Mouse (Mus musculus) neural tube, embryonic 10.5 days (tissue): Measurements from ENCODE around the gene Ggt7.
"Not testable (repeated sequence)": the region's sequence is repeated elsewhere in the genome, so short reads cannot be mapped to it uniquely, and the experiment has no call there.

Experiments
- DNase-seq: peaks from one replicate; pipeline ENCODE4 v3.0.0-alpha.2; 2017; ENCODE audit warnings: low spot score; ENCODE audit errors: extremely low spot score

Gene Ggt7

DNA sequence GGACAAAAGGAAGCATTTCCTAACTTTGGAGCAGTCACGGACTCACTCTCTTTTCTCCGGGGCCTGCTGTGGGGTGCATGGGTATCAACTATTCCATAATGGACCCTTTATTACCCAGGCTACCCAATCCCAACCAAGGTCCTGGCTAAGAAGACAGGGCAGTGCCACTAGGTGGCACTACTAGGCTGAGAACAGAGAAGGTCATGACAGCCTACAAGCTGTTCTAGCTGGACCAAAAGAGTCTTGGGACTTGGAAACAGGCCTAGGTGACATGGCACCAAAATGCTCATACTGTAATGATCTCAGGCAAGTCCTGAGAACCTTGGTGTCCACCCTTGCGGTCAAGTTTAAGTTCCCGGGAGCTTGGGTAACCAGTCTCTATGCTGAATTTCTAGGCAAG is 5.6 kb downstream of the Ggt7 start:
- peak; percentile 28 for DNase-seq

DNA sequence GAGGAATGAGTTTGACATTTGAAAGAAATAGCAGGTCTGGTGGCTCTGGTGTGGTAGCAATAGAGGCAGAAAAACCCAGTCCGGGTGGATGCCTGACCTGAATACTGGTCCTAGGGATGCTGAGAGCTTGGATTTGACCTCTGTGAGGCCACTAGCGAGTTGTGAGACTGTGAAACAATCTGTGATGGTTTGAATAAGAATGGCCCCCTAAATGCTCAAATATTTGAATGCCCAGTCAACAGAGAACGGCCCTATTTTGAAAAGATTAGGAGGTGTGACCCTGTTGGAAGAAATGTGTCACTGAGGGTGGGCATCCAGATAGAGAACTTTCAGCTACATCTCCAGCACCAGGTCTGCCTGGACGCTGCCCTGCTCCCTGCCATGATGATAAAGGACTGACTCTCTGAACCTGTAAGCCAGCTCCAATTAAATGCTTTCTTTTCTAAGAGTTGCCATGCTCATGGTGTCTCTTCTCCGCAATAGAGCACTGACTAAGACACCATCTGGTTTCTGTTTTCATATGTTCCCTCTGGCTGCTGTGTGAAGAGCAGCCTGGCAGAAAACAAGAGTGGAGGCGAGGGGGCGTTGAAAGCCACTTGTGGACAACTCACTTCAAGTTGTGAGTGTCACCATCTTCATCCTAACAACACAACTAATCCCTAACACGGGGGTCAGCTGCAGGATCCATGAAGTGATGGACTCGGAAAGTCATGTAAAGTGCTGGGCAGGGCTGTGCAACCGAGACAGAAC is 10.1 kb downstream of the Ggt7 start:
- DNase-seq: no peak

DNA sequence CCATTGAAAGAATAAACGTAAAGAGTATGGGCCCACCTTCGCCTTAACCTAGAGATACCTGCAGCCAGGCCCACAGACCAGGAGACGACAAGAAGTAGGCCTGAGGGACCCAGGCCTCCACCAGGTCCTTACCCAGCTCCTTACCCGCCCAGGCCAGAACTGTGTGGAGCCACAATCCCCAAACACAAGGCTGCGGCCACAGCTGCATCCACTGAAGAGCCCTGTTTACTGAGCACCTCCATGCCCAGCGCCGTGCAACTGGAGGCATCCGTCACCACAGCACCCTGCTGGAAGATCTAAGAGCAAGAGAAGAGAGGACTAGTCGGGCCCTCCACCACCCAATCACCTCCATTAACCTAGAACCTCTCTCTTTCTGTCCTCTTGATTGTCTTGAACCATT is 12.2 kb downstream of the Ggt7 start:
- no peak for DNase-seq

DNA sequence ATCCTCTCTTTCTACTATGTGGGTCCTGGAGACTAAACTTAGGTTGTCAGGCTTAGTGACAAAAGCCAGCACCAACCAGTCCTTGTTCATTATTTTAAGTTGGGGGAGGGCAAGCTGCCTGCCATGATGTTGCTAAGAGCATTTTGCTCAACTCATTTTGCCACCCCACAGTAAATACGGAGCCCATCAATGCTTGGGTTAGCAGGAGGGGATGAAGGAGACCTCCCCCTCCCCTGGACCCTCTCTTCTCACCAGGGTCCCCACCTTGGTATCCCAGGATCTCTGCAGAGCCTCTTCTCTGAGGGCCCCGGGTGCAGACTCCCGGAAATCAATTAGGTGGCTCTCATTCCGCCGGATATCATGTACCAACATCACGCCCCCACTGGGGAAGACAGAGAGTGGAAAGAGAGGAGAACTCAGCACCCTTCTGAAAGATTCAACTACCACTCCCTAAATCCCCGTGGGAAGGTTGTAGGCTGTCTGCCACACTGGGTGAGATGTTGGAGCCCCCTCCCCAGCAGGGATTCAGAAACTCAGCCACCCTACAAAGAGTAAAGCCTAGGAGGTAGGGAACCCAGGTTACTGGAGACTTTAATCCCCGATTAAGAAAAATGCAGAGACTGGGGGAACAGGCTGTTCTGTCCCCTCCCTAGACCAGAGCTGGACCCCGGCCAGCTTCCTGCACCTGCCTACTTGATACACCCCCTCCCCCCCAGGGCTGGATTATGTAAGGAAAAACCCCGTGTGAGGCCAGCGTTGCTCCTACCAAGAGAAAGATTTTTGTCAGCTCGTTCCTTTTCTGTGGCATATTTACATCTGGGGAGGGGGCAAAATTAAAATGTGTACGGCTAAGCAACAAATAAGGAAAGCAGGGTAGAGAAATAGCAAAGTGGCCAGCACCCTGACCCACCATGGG is 13.3 kb downstream of the Ggt7 start:
- DNase-seq: no peak

DNA sequence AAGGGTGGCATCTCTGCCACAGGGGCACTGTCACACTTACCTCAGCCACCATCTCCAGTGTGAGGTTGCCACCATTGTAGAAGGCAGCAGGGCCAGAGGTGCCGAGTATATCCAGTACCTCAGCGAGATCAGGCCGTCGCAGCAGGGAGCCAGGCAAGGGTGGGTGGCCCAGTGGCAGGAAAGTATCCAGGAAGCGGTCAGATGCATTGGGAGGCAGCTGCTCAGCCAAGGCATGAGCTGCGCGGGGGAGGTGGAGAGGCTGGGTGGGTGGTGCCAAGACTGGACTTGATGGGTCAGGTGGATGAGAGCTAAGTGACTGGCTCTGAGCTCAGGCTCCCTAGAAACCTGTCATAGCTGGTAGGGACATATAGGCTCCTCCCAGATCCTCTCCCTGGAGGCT is 15.4 kb downstream of the Ggt7 start:
- DNase-seq: no peak

DNA sequence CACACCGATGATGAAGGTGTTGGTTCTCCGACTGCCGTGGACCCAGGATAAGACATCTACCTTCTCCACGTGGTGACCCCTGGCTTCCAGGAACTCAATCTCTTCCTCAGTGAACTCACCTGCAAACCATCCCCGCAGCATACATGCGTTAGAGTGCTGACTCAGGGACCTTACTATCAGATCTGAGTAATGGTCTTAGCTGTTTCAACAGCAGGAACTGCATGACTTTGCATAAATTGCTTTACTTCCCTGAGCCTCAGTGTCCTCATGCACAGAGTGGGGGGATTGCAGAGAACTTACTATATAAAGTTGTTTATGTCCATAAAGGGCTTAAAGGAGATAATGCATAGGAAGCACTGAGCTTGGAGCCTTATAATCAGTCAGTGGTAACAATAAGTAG is 27.0 kb downstream of the Ggt7 start:
- DNase-seq: no peak

DNA sequence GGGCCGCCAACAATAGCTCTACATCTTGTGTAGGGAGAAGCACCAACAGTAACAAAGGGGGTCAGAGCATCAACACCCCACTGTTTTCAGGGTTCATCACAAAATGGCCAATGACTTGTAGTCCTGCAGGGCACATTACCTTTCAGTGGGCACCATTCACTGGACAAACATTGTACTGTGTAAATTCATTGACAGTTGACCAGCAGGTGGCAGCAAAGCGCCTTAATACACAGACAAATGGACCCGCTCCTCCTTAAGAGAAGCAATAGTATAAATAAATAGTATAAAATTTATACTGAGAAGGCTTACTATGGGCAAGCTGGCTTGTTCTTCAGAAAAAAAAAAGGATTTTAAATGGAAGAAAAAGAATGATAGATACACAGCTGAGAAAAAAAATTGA is 36.0 kb downstream of the Ggt7 start:
- DNase-seq: peak; percentile 62

DNA sequence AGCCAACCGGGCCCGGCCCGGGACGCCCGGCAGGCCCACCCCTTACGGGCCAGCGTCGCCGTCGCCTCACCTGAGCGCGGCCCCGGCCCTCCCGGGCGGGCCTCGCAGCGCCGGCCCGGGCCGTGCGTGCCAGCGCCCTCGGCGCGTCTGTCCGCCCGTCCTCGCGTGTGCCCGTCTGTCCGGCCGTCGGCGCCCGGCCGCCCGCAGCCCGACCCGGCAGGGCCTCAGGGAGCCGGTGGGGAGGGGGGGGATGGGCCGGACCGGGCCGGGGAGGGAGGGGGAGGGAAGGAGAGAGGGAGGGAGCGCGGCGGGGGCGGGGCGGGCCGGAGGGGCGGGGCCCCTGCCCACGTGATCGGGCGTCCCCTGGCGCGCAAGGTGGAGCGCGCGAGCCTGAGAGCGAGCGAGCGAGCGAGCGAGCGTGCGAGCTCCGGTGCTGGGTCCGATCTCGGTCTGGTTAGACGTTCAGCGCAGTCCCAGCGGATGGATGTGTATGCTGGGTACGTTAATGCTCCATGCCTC is 44.4 kb downstream of the Ggt7 start, which contains the start of gene Ncoa6:
Gene Ncoa6 (minus strand): TSS at position 325 of the 519 bp plus-strand sequence.
- peak; percentile 85 for DNase-seq

DNA sequence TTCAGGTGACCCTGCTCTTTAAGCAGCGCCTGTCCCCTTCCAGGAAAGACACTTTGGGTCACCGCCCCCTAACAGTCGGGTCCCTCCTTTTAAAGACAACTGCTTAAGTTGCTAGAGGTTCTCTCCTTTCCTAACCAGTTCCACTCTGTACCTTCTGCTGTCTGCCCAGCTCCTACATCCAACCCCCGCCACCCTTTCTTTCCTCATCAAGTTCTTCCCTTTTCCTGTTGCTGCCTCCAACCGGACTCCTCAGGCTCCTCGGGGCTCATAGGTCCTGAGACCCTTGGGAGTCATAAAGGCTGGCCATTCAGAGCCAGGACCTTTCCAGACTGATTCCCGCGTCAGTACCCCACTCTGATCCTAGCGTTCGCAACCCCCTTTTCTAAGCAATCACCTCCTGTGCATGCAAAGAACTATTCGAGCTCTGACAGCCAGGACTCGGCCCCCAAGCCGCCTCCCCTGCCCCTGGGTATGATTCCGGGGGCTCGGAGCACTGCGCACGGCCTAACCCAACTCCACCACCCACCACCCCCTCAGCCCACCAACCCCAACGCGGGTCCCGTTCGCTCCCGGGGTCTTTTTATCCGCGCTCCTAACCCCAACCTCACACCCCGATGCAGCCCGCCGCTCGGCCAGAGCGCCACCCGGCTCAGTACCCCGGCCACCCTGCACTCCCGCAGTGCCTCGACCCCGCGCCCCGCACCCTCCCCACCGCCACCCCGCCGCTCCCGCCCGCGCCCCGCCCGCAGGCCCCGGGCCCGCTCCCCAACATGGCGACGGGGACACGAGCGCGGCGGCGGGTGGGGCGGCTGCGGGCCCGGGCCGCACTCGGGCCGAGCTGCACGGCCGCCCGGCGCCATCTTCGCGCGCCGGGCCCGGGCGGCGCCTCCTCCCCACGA is 45.1 kb downstream of the Ggt7 start:
- peak; percentile 63 for DNase-seq

DNA sequence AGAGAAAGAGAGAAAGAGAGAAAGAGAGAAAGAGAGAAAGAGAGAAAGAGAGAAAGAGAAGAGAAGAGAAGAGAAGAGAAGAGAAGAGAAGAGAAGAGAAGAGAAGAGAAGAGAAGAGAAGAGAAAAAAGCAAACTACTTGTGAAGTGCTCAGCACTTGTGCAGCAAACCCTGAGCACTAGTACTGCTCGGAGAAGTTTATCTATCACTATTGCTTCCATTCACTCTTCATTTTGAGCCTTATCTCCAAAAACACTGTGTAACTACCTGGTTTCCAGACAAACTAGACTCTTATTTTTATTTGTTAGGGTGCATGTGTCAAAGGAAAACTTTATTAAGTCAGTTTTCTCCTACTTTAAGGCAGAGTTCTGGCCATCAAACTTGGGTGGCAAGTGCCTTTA is 51.2 kb downstream of the Ggt7 start:
- no peak for DNase-seq

DNA sequence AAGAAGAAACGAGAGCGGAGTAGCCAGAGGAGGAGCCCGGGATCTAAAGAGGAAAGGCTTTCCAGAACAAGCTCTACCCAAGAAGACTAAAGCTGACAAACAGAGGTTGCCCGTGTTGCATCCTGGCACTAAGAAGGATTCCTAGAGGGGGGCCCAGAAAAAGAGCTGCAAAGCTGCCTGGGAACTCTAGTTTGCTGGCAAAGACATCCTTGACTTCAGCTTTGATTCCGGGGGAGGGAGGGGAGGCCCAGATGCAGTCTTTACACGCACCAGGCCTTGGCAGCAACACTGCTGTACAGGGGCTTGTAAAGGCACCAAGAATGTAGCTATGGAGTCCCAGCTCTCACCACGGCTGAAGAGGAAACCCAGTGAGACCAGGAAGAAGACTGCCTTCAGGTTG is 64.4 kb downstream of the Ggt7 start:
- no peak for DNase-seq

DNA sequence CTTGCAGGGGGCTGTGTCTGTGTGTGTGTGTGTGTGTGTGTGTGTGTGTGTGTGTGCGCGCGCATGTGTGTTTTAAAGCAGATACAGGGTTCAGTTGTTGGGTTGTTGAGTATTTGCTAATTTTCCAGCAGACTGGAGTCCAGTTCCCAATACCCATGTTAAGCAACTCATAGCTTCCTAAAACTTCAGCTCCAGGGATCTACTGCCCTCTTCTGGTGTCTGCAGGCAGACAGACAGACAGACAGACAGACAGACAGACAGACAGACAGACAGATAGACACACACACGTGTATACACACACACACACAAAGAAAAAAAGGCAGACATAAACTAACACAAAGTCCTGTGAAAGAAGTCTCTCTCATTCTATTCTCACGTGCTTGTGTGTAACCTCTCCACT is 66.8 kb downstream of the Ggt7 start:
- DNase-seq: no peak

DNA sequence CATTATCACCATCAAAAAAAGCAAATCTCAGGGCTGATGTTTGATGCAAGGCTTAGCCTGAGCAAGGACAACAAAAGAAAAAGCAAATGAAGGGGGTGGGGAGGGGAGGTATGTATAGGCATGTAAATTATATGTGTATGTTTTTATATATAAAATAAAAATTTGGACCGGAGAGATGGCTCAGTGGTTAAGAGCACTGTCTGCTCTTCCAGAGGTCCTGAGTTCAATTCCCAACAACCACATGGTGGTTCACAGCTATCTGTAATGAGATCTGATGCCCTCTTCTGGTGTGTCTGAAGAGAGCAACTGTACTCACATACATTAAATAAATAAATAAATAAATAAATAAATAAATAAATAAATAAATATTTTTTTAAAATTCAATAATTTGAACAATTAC is 70.1 kb downstream of the Ggt7 start:
- DNase-seq: not testable (repeated sequence)

DNA sequence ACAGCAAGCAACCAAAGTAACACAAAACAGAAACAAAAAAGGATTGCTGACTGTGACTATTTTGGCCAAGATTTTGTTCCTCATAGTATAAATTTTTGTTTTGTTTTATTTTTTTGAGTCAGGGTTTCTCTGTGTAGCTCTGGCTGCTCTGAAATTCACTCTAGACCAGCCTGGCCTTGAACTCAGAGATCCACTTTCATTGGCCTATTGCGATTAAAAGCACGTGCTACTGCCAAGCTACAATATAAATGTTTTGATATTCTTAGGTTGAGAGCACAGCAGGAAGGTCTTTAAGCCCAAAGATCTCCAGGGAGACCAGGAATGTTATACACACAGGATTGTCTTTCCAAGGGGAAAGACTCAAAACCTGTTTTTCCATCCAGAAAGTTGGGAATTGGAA is 74.6 kb downstream of the Ggt7 start:
- DNase-seq: no peak

DNA sequence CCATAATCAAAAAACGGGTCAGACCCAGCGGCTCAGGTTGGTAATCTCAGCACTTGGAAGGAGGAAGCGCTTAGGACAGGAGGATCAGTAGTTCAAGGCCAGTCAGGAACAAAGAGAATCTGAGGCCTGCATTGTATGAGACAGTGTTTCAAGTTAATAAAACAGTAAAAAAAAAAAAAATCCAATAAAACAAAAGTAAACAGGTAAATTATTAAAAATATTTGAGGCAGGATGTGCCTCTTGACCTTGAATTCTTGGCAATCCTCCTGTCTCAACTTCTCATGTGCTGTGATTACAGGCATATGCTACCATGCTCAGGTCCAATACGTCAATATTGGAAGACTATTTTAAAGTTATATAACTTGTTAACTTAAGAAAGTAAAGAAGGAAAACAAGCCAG is 75.1 kb downstream of the Ggt7 start:
- no peak for DNase-seq
